Mouse (Mus musculus): Measurements from ENCODE around the gene Pigk.
"Not testable (repeated sequence)": the region's sequence is repeated elsewhere in the genome, so short reads cannot be mapped to it uniquely, and the experiment has no call there.

- TF ChIP-seq GATA1, TAL1 (IDR thresholded peaks at IDR 0.05; ENCODE audit: low read length): not testable (repeated sequence)
These were observed 74.5 kb downstream of the Pigk start for GRCm38 (mm10) chr3:152788301-152788953.

Data from erythroblast, embryonic 14.5 days (primary cell).